Mouse (Mus musculus): ENCODE results near the gene Slc38a3. TPM values are rescaled to one million over a fixed set of nuclear protein-coding genes. Genes with fewer than 3 reads are reported as not detected.

Slc38a3 gene
- polyA plus RNA-seq, 1 experiment from 2014 or later: 55.0 TPM

- 0 out of 2 replicates have a peak overlapping the region, but pooled peaks have one; percentile 4 for H3K4me3 ChIP-seq (ENCODE audit: low read length)
- H3K27ac ChIP-seq (ENCODE audit: low read depth, low read length): peak overlapping the region; percentile 90
- peak overlapping the region; percentile 52 for H3K9ac ChIP-seq (ENCODE audit: low read depth, low read length)
- H3K9me3 ChIP-seq (ENCODE audit: control insufficient read depth, low read length): no peaks in the 10 kb centered on the region
- peaks cover 80% of the 10 kb centered on the region for H3K4me1 ChIP-seq (ENCODE audit: control insufficient read depth, insufficient read depth, low read depth, low read length)
- H3K4me2 ChIP-seq (ENCODE audit: low read length): peak overlapping the region; percentile 46
- WGBS: 8% methylated on average over 14 of the region's 14 CpGs
- no peaks in the 10 kb centered on the region for H3K27me3 ChIP-seq (replicated peaks; ENCODE audit: control insufficient read depth, insufficient read depth, low read length)
- no peaks in the 10 kb centered on the region for H3K36me3 ChIP-seq (ENCODE audit: control insufficient read depth, insufficient read depth, low read length)
- peak; percentile 32 for ATAC-seq
Measured at GRCm38 (mm10) chr9:107629901-107630425, 39.4 kb downstream of the Slc38a3 start.

DNA sequence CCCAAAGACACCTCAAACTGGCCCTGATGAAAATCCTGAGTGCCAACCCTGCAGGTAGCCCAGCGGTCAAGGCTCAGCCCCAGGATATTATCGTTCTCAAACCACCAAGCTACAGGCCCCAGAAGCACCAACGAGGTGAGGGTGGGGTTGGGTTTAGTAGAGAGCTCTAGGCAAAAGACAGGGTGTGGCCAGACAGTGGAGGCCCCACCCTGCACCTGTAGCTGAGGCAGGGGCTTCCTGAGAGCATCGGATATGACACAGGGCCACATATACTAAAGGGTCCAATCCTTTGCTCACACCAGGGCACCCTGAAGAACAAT lies 40.0 kb downstream of the Slc38a3 start:
- peak overlapping the region; percentile 90 for H3K27ac ChIP-seq (ENCODE audit: low read depth, low read length)
- no peak overlapping the region for H3K4me3 ChIP-seq (ENCODE audit: low read length)
- H3K27me3 ChIP-seq (replicated peaks; ENCODE audit: control insufficient read depth, insufficient read depth, low read length): no peaks in the 10 kb centered on the region
- peaks cover 80% of the 10 kb centered on the region for H3K4me1 ChIP-seq (ENCODE audit: control insufficient read depth, insufficient read depth, low read depth, low read length)
- peak overlapping the region; percentile 46 for H3K4me2 ChIP-seq (ENCODE audit: low read length)
- WGBS: 21% methylated on average over 4 of the region's 4 CpGs
- peak overlapping the region; percentile 52 for H3K9ac ChIP-seq (ENCODE audit: low read depth, low read length)
- no peaks in the 10 kb centered on the region for H3K36me3 ChIP-seq (ENCODE audit: control insufficient read depth, insufficient read depth, low read length)
- no peaks in the 10 kb centered on the region for H3K9me3 ChIP-seq (ENCODE audit: control insufficient read depth, low read length)
- no peak for ATAC-seq

DNA sequence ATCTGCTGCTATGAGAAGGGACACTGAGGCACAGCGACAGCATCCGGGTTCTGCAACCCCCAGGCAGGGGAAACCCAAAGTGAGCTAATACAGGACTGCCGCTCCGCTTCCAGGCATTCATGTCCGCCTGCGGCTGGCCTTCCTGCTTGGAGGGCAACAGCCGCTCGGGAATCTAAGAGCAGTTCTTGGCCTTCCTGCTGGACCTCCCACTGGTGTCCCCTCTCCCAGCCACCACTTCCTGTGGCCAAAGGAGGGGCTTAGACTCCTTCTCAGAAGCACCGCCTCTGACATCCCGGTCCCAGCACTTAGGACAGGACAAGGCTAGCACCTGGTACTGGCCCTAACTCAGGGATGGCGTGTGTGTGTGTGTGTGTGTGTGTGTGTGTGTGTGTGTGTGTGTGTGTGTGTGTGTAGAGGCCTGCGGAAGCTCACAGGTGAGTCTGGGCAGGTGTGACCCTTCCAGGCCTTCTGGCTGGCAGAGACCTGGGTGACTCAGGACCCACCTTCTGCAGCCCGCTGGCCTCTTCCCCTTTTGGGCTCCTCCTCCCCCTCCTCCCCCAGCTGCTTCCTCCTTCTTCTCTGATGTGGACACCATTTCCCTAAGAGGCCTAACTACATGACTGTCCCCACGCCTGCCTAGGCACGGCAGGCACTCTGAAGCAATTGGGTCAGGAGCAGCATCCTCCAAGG lies 40.5 kb downstream of the Slc38a3 start:
- no peak for ATAC-seq
- peak overlapping the region; percentile 90 for H3K27ac ChIP-seq (ENCODE audit: low read depth, low read length)
- H3K4me1 ChIP-seq (ENCODE audit: control insufficient read depth, insufficient read depth, low read depth, low read length): peaks cover 75% of the 10 kb centered on the region
- no peaks in the 10 kb centered on the region for H3K36me3 ChIP-seq (ENCODE audit: control insufficient read depth, insufficient read depth, low read length)
- peak overlapping the region; percentile 52 for H3K9ac ChIP-seq (ENCODE audit: low read depth, low read length)
- H3K27me3 ChIP-seq (replicated peaks; ENCODE audit: control insufficient read depth, insufficient read depth, low read length): no peaks in the 10 kb centered on the region
- H3K4me2 ChIP-seq (ENCODE audit: low read length): peak overlapping the region; percentile 46
- 32% methylated on average over 14 of the region's 15 CpGs for WGBS
- no peaks in the 10 kb centered on the region for H3K9me3 ChIP-seq (ENCODE audit: control insufficient read depth, low read length)
- no peak overlapping the region for H3K4me3 ChIP-seq (ENCODE audit: low read length)

- Histone ChIP-seq H3K4me1 (ENCODE audit: control insufficient read depth, insufficient read depth, low read depth, low read length) (peaks cover 73% of the 10 kb centered on the region), H3K4me3 (ENCODE audit: low read length) (no peak overlapping the region), H3K9me3 (ENCODE audit: control insufficient read depth, low read length) (no peaks in the 10 kb centered on the region), H3K27ac (ENCODE audit: low read depth, low read length) (peak overlapping the region; percentile 90), H3K9ac (ENCODE audit: low read depth, low read length) (peak overlapping the region; percentile 58), H3K36me3 (ENCODE audit: control insufficient read depth, insufficient read depth, low read length) (no peaks in the 10 kb centered on the region), H3K27me3 (replicated peaks; ENCODE audit: control insufficient read depth, insufficient read depth, low read length) (no peaks in the 10 kb centered on the region), H3K4me2 (ENCODE audit: low read length) (peak overlapping the region; percentile 38)
- no peak for ATAC-seq
- 12% methylated on average over 20 of the region's 20 CpGs for WGBS
Measured at GRCm38 (mm10) chr9:107627387-107628255, 41.7 kb downstream of the Slc38a3 start.

GRCm38 (mm10) chr9:107626844-107627277 lies 42.5 kb downstream of the Slc38a3 start:
- Histone ChIP-seq H3K4me2 (ENCODE audit: low read length) (peak overlapping the region; percentile 38), H3K9me3 (ENCODE audit: control insufficient read depth, low read length) (no peaks in the 10 kb centered on the region), H3K36me3 (ENCODE audit: control insufficient read depth, insufficient read depth, low read length) (0 out of 2 replicates have a peak, but pooled peaks cover 3% of the 10 kb centered on the region), H3K4me3 (ENCODE audit: low read length) (no peak overlapping the region), H3K27ac (ENCODE audit: low read depth, low read length) (peak overlapping the region; percentile 90), H3K27me3 (replicated peaks; ENCODE audit: control insufficient read depth, insufficient read depth, low read length) (no peaks in the 10 kb centered on the region), H3K9ac (ENCODE audit: low read depth, low read length) (peak overlapping the region; percentile 58), H3K4me1 (ENCODE audit: control insufficient read depth, insufficient read depth, low read depth, low read length) (peaks cover 65% of the 10 kb centered on the region)
- WGBS: 0% methylated on average over 2 of the region's 2 CpGs
- ATAC-seq: peak; percentile 22

DNA sequence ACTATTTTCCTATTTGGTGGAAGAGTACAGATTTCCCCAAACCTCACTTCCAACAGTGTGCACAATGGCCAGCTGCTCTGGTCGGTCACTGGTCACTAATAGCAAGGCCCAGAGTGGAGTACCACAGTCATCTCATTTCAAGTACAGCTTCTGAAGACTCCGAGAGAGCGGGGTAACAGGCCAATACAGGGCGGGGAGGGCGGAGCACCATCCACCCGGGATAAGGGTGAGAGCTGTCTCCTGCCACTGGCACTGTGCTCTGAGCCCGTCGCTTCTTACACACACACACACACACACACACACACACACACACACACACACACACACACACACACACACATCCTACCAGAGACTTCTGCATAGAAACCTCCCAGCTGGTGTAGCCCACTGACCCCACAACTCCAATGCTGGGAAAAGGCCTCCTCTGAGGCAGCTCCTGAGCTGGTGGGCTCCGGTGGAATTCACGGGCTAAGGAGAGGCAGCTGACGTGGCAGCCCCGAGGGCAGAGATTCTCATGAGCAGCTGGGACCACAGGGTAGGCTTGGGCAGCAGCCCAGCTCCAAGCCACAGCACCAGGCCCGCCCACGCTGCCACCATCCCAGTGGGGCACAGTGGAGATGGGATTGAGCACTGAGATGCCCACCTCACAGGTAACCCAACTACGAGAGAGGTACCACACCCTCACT lies 43.0 kb downstream of the Slc38a3 start:
- WGBS: 22% methylated on average over 11 of the region's 15 CpGs
- Histone ChIP-seq H3K27me3 (replicated peaks; ENCODE audit: control insufficient read depth, insufficient read depth, low read length) (no peaks in the 10 kb centered on the region), H3K4me3 (ENCODE audit: low read length) (no peak overlapping the region), H3K4me1 (ENCODE audit: control insufficient read depth, insufficient read depth, low read depth, low read length) (peaks cover 60% of the 10 kb centered on the region), H3K27ac (ENCODE audit: low read depth, low read length) (peak overlapping the region; percentile 90), H3K9me3 (ENCODE audit: control insufficient read depth, low read length) (no peaks in the 10 kb centered on the region), H3K36me3 (ENCODE audit: control insufficient read depth, insufficient read depth, low read length) (0 out of 2 replicates have a peak, but pooled peaks cover 3% of the 10 kb centered on the region), H3K4me2 (ENCODE audit: low read length) (peak overlapping the region; percentile 38), H3K9ac (ENCODE audit: low read depth, low read length) (peak overlapping the region; percentile 58)
- peak; percentile 34 for ATAC-seq

DNA sequence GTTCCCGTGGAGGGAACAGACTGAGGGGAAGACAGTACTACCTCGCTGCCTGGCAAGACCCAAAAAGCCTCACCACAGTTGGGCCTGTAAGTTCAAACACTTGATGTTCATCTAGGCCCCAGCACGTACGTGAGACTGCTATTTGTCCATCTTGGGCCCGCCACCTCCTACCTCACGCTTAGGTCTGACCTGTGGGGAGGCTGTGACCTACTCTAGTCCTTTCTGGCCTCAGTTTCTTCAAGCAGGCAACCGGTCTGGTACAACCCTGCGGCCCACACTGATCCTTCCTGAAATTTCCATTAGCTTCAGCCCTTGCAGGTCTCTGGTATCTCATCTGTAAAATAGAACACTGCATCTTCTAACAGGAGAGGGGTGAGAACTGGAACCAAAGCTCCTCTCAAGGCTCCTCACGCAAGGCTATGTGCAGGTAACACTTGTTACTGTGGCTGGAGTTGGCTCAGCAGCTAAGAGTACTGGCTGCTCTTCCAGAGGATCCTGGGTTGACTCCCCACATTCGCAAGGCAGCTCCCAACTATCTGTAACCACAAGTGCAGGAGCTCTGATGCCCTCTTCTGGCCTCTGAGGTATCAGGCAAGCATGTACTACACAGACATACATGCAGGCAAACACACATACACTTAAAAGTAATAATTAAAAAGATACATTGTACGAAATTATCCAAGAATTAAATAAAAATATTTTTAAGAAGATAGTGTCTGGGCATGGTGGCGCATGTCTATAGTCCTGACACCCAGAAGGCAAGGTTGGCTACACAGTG lies 43.8 kb downstream of the Slc38a3 start:
- Histone ChIP-seq H3K27ac (ENCODE audit: low read depth, low read length) (peak overlapping the region; percentile 90), H3K4me1 (ENCODE audit: control insufficient read depth, insufficient read depth, low read depth, low read length) (peaks cover 52% of the 10 kb centered on the region), H3K4me2 (ENCODE audit: low read length) (no peak overlapping the region), H3K9ac (ENCODE audit: low read depth, low read length) (no peak overlapping the region), H3K27me3 (replicated peaks; ENCODE audit: control insufficient read depth, insufficient read depth, low read length) (no peaks in the 10 kb centered on the region), H3K36me3 (ENCODE audit: control insufficient read depth, insufficient read depth, low read length) (0 out of 2 replicates have a peak, but pooled peaks cover 3% of the 10 kb centered on the region), H3K4me3 (ENCODE audit: low read length) (no peak overlapping the region), H3K9me3 (ENCODE audit: control insufficient read depth, low read length) (no peaks in the 10 kb centered on the region)
- ATAC-seq: no peak
- 85% methylated on average over 12 of the region's 12 CpGs for WGBS

GRCm38 (mm10) chr9:107624951-107625350 lies 44.4 kb downstream of the Slc38a3 start:
- Histone ChIP-seq H3K27ac (ENCODE audit: low read depth, low read length) (0 out of 2 replicates have a peak overlapping the region, but pooled peaks have one; percentile 25), H3K4me2 (ENCODE audit: low read length) (no peak overlapping the region), H3K27me3 (replicated peaks; ENCODE audit: control insufficient read depth, insufficient read depth, low read length) (no peaks in the 10 kb centered on the region), H3K9ac (ENCODE audit: low read depth, low read length) (no peak overlapping the region), H3K36me3 (ENCODE audit: control insufficient read depth, insufficient read depth, low read length) (peaks cover 4% of the 10 kb centered on the region; the same call in 1 of the 2 replicates), H3K9me3 (ENCODE audit: control insufficient read depth, low read length) (no peaks in the 10 kb centered on the region), H3K4me3 (ENCODE audit: low read length) (no peak overlapping the region), H3K4me1 (ENCODE audit: control insufficient read depth, insufficient read depth, low read depth, low read length) (peaks cover 46% of the 10 kb centered on the region)
- no peak for ATAC-seq
- 70% methylated on average over 3 of the region's 3 CpGs for WGBS

Measured in hindbrain, embryonic 16.5 days (tissue).